Mouse (Mus musculus): ENCODE measurements at regions not wholly inside any gene's neighbourhood (a gene's known extent, or its start where the extent isn't known, plus 50 kb on each side); places are given as distances from the start of the nearest gene placed in this dataset.

DNA sequence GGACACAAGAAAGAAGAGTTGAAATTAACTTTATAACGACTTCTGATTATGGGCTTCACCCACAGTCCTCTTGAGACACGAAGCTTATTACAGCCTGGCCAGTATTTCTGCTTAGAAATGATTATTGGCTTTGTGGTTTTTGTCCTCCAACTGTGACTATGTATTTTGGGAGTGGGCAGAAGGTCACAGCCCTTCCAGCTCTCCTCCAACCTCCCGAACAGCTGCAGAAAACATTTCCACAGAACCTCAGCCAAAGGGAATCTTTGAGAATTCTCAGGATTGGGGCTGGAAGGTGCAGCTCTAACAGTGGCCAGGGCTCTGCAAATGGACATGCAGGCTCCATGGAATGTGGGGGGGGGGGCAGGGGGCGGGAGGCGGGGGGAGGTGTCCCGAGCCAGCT, 94.3 kb upstream of the Tmem260 start:
- WGBS: 67% methylated on average over 6 of the region's 6 CpGs
- no peaks in the 10 kb centered on the region for H3K9me3 ChIP-seq (ENCODE audit: control insufficient read depth, low read length)
- no peaks in the 10 kb centered on the region for H3K36me3 ChIP-seq (ENCODE audit: control insufficient read depth, insufficient read depth)
- H3K27ac ChIP-seq (ENCODE audit: low read length): no peak overlapping the region
- no peak overlapping the region for H3K4me3 ChIP-seq (replicated peaks; ENCODE audit: low read length)
- no peak for ATAC-seq
- H3K4me2 ChIP-seq (ENCODE audit: low read length): no peak overlapping the region
- no peak overlapping the region for H3K9ac ChIP-seq (replicated peaks; ENCODE audit: low read depth, low read length)
- no peaks in the 10 kb centered on the region for H3K27me3 ChIP-seq (replicated peaks; ENCODE audit: control insufficient read depth, insufficient read depth, low read length)
- peaks cover 7% of the 10 kb centered on the region for H3K4me1 ChIP-seq (replicated peaks; ENCODE audit: control insufficient read depth, insufficient read depth, low read length)

DNA sequence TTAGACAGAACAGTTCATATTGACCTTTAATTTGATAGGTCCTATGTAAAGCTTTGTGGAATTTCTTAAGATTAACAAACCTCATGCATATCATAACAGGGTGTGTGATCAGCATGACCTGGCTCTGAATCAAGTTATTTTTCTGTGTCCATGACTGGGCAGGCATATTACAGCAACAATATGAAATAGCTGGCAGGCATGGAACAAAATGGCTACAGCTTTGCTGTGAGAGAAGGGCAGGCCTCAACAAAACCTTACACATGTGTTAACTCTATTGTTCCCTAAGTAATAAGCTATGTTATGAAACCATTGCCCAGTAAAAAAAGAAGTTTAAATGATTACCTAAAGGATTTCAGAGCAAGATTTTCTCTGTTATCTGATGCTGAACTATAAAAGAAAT, 93.1 kb upstream of the Tmem260 start:
- no peak overlapping the region for H3K4me3 ChIP-seq (replicated peaks; ENCODE audit: low read length)
- no peak overlapping the region for H3K9ac ChIP-seq (replicated peaks; ENCODE audit: low read depth, low read length)
- H3K4me2 ChIP-seq (ENCODE audit: low read length): no peak overlapping the region
- H3K4me1 ChIP-seq (replicated peaks; ENCODE audit: control insufficient read depth, insufficient read depth, low read length): peaks cover 7% of the 10 kb centered on the region
- no peak overlapping the region for H3K27ac ChIP-seq (ENCODE audit: low read length)
- no peaks in the 10 kb centered on the region for H3K9me3 ChIP-seq (ENCODE audit: control insufficient read depth, low read length)
- H3K36me3 ChIP-seq (ENCODE audit: control insufficient read depth, insufficient read depth): no peaks in the 10 kb centered on the region
- H3K27me3 ChIP-seq (replicated peaks; ENCODE audit: control insufficient read depth, insufficient read depth, low read length): no peaks in the 10 kb centered on the region
- ATAC-seq: no peak

DNA sequence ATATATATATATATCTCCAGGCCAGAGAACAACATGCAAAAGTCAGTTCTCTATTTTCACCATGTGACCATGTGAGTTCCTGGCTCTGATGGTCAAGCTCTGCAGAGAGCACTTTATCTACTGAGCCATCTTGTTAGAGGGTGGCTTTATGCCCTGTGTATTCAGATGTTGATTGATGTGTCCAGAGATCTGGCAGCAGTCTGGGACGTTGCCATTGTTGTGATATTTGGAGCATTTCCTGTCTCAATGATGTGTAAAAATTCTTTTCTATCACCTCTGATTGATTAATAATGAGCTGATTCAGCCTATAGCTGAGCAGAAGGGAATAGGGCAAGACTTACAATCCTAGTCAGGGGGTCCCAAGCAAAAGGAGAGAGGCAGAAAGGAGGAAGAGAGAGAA, 91.7 kb upstream of the Tmem260 start:
- Histone ChIP-seq H3K4me1 (replicated peaks; ENCODE audit: control insufficient read depth, insufficient read depth, low read length) (peaks cover 5% of the 10 kb centered on the region), H3K9ac (replicated peaks; ENCODE audit: low read depth, low read length) (no peak overlapping the region), H3K9me3 (ENCODE audit: control insufficient read depth, low read length) (no peaks in the 10 kb centered on the region), H3K4me2 (ENCODE audit: low read length) (no peak overlapping the region), H3K4me3 (replicated peaks; ENCODE audit: low read length) (no peak overlapping the region), H3K36me3 (ENCODE audit: control insufficient read depth, insufficient read depth) (no peaks in the 10 kb centered on the region), H3K27ac (ENCODE audit: low read length) (no peak overlapping the region), H3K27me3 (replicated peaks; ENCODE audit: control insufficient read depth, insufficient read depth, low read length) (no peaks in the 10 kb centered on the region)
- ATAC-seq: no peak
- WGBS: 52% methylated on average over 1 of the region's 1 CpGs

DNA sequence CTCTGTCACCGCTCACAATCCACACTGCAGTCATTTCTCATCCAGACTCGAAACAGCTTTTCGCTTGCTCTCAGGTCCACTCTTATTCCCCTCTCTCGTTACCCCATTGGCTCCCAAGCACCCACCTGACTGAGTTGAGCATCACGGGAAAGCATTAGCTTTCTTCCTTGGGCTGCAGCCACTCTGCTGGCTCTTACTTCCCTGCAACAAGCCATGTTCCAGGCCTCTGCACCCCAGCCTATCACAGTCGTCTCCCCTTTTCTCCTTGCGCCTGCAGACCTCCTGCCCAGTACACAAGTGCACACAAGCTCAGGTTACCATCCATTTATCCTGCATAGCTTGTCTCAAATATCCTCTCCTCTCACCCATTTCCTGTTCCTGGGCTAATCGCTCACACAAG, 88.5 kb upstream of the Tmem260 start:
- no peaks in the 10 kb centered on the region for H3K9me3 ChIP-seq (ENCODE audit: control insufficient read depth, low read length)
- H3K4me2 ChIP-seq (ENCODE audit: low read length): no peak overlapping the region
- H3K27ac ChIP-seq (ENCODE audit: low read length): no peak overlapping the region
- H3K9ac ChIP-seq (replicated peaks; ENCODE audit: low read depth, low read length): no peak overlapping the region
- H3K27me3 ChIP-seq (replicated peaks; ENCODE audit: control insufficient read depth, insufficient read depth, low read length): no peaks in the 10 kb centered on the region
- H3K4me1 ChIP-seq (replicated peaks; ENCODE audit: control insufficient read depth, insufficient read depth, low read length): no peaks in the 10 kb centered on the region; the same call in 1 of the 2 replicates
- H3K36me3 ChIP-seq (ENCODE audit: control insufficient read depth, insufficient read depth): no peaks in the 10 kb centered on the region
- no peak for ATAC-seq
- H3K4me3 ChIP-seq (replicated peaks; ENCODE audit: low read length): no peak overlapping the region
- WGBS: 76% methylated on average over 8 of the region's 8 CpGs

DNA sequence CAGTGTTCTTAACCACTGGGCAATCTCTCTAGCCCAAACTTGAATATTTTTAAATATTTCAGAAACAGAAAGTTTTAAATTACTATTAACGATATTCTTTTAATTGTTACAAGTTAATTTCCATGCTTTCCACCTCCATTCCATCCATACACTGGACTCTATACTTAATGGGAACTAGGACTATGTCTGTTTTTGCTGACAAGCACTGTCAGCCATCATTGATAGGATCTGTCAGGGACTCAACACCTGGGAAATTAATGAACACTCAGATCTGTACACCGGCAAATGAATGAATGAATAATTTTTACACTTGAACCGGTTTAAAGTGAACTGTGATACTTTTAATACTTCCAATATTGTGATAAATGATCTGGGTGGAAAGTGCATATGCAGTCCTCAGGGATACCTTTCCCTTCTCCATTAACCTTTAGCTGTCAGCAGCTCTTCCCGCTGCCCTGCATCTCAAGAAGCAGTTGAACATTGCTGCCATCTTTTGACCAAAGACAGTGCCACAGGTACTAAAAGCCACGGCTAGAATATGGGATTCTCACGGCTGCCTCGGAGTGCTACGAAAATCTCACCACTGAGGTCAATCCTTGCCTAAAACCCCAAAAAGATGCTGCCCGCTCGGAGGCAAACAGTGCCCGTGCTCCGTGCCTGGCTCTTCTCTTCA, 87.3 kb upstream of the Tmem260 start:
- no peak overlapping the region for H3K9ac ChIP-seq (replicated peaks; ENCODE audit: low read depth, low read length)

DNA sequence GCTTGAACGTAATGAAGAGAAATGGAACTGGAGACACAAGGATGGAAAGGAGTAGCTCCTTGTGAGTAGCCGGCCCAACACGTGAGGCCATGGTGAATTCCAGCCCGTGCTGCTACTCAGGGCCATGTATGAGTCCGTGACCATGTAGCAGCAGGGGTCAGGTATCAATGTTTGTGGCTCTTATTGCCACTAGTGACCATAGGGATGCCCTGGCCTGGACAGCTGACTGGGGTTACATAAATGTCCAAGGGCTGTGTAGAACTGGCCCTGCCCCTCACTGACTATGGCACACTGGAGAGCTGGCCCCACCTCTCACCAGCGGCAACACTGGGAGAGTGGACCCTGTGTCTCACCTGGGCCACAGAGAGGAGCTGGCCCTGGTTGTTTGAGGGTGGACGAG, 84.1 kb upstream of the Tmem260 start:
- Histone ChIP-seq H3K36me3 (ENCODE audit: control insufficient read depth, insufficient read depth) (no peaks in the 10 kb centered on the region), H3K27ac (ENCODE audit: low read length) (no peak overlapping the region), H3K27me3 (replicated peaks; ENCODE audit: control insufficient read depth, insufficient read depth, low read length) (no peaks in the 10 kb centered on the region), H3K4me3 (replicated peaks; ENCODE audit: low read length) (no peak overlapping the region), H3K9me3 (ENCODE audit: control insufficient read depth, low read length) (no peaks in the 10 kb centered on the region), H3K4me1 (replicated peaks; ENCODE audit: control insufficient read depth, insufficient read depth, low read length) (no peaks in the 10 kb centered on the region; the same call in 1 of the 2 replicates), H3K9ac (replicated peaks; ENCODE audit: low read depth, low read length) (no peak overlapping the region), H3K4me2 (ENCODE audit: low read length) (no peak overlapping the region)
- 91% methylated on average over 7 of the region's 7 CpGs for WGBS
- no peak for ATAC-seq

More for the DNA sequence above, 87.3 kb upstream of the Tmem260 start:
- H3K36me3 ChIP-seq (ENCODE audit: control insufficient read depth, insufficient read depth): no peaks in the 10 kb centered on the region
- WGBS: 46% methylated on average over 12 of the region's 12 CpGs
- H3K4me2 ChIP-seq (ENCODE audit: low read length): no peak overlapping the region
- H3K27me3 ChIP-seq (replicated peaks; ENCODE audit: control insufficient read depth, insufficient read depth, low read length): no peaks in the 10 kb centered on the region
- H3K9me3 ChIP-seq (ENCODE audit: control insufficient read depth, low read length): no peaks in the 10 kb centered on the region
- no peak overlapping the region for H3K4me3 ChIP-seq (replicated peaks; ENCODE audit: low read length)
- ATAC-seq: peak; percentile 58
- H3K4me1 ChIP-seq (replicated peaks; ENCODE audit: control insufficient read depth, insufficient read depth, low read length): no peaks in the 10 kb centered on the region; the same call in 1 of the 2 replicates
- H3K27ac ChIP-seq (ENCODE audit: low read length): no peak overlapping the region

DNA sequence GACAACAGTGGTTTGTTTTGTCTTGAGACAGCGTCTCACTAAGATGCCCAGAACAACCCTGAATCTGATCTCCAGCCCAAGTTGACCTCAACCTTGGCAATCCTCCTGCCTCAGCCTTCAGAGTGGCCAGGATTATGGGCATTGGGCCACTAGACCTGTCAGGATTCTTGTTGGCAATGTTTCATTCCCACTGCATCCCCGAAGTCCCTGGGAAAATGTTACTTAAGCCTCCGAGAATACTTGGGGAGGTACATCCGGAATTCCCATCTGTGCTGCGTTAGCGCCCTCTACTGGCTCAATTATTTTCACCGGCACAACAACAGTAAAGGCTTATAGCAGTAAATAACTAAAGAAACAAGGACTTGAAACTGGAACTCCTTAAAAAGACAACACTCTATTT, 78.9 kb upstream of the Tmem260 start:
- H3K9me3 ChIP-seq (ENCODE audit: control insufficient read depth, low read length): no peaks in the 10 kb centered on the region
- peak; percentile 49; the same call in 1 of the 2 replicates for ATAC-seq
- no peaks in the 10 kb centered on the region for H3K36me3 ChIP-seq (ENCODE audit: control insufficient read depth, insufficient read depth)
- no peak overlapping the region for H3K4me3 ChIP-seq (replicated peaks; ENCODE audit: low read length)
- H3K4me1 ChIP-seq (replicated peaks; ENCODE audit: control insufficient read depth, insufficient read depth, low read length): no peaks in the 10 kb centered on the region
- H3K9ac ChIP-seq (replicated peaks; ENCODE audit: low read depth, low read length): no peak overlapping the region
- 13% methylated on average over 7 of the region's 7 CpGs for WGBS
- 0 out of 2 replicates have a peak, but pooled peaks cover 6% of the 10 kb centered on the region for H3K27me3 ChIP-seq (replicated peaks; ENCODE audit: control insufficient read depth, insufficient read depth, low read length)
- H3K27ac ChIP-seq (ENCODE audit: low read length): no peak overlapping the region
- H3K4me2 ChIP-seq (ENCODE audit: low read length): no peak overlapping the region

DNA sequence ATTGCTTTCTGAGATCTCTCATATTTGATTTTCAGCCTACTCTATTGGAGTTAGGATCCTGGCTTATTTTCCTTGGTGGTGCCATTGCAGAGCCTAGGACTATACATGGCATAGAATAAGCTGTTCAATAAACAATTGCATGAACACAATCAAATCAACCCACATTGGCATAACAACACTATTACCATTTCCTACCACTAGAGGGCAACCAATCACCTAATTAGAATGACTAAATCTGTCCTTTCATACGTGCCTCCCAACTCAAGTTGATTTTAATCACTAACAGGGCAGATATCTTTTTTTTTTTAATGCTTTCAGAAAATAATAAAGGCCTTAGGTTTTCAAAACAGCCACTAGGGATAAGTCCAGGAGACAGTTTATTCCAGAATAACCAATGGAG, 75.6 kb upstream of the Tmem260 start:
- no peaks in the 10 kb centered on the region for H3K9me3 ChIP-seq (ENCODE audit: control insufficient read depth, low read length)
- H3K27ac ChIP-seq (ENCODE audit: low read length): no peak overlapping the region
- no peaks in the 10 kb centered on the region for H3K4me1 ChIP-seq (replicated peaks; ENCODE audit: control insufficient read depth, insufficient read depth, low read length)
- no peaks in the 10 kb centered on the region for H3K36me3 ChIP-seq (ENCODE audit: control insufficient read depth, insufficient read depth)
- H3K9ac ChIP-seq (replicated peaks; ENCODE audit: low read depth, low read length): no peak overlapping the region
- 0% methylated on average over 1 of the region's 1 CpGs for WGBS
- H3K4me3 ChIP-seq (replicated peaks; ENCODE audit: low read length): no peak overlapping the region
- no peak overlapping the region for H3K4me2 ChIP-seq (ENCODE audit: low read length)
- 0 out of 2 replicates have a peak, but pooled peaks cover 6% of the 10 kb centered on the region for H3K27me3 ChIP-seq (replicated peaks; ENCODE audit: control insufficient read depth, insufficient read depth, low read length)
- peak; percentile 49 for ATAC-seq

DNA sequence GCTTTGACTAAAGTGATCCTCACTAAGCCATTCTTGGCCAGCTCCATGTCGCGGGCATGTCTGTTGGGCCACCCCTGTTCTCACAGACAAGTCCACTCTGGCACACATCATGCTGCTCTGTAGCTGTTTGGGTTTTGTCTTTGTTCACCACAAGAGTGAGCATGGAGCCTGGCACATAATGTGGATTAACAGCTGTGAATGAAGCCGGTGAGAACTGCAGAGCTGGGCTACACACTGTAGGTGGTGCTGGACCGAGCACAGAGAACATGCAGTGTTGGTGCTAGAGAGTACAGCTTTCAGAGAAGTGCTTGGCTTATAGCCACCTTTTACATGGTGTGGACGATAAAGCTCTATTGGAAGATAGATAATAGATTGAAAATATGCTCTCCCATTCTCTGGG, 74.2 kb upstream of the Tmem260 start:
- no peak overlapping the region for H3K27ac ChIP-seq (ENCODE audit: low read length)
- no peaks in the 10 kb centered on the region for H3K9me3 ChIP-seq (ENCODE audit: control insufficient read depth, low read length)
- no peak overlapping the region for H3K9ac ChIP-seq (replicated peaks; ENCODE audit: low read depth, low read length)
- H3K27me3 ChIP-seq (replicated peaks; ENCODE audit: control insufficient read depth, insufficient read depth, low read length): 0 out of 2 replicates have a peak, but pooled peaks cover 6% of the 10 kb centered on the region
- WGBS: 32% methylated on average over 5 of the region's 5 CpGs
- H3K4me3 ChIP-seq (replicated peaks; ENCODE audit: low read length): no peak overlapping the region
- no peaks in the 10 kb centered on the region for H3K36me3 ChIP-seq (ENCODE audit: control insufficient read depth, insufficient read depth)
- H3K4me2 ChIP-seq (ENCODE audit: low read length): no peak overlapping the region
- ATAC-seq: peak; percentile 81
- peaks cover 7% of the 10 kb centered on the region; the same call in 1 of the 2 replicates for H3K4me1 ChIP-seq (replicated peaks; ENCODE audit: control insufficient read depth, insufficient read depth, low read length)

DNA sequence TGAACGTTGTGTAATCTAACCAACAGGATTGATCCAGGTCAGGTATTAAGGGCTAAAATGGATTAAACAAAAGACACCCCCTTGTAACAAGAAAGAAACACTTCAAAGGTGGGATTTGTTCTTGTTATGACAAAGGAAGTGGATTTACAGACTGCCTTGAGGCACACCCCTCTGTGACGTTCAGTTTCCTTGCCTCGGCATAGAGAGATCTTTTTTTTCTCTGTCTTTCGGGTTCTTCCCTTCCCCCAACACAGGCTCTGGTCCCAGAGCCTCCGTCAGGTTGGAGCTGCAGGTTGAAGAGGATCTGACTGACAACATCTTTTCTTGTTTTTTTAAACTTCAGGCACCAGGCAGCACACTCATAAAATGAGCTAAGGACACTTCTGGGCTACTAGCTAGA, 69.8 kb upstream of the Tmem260 start:
- Histone ChIP-seq H3K9ac (replicated peaks; ENCODE audit: low read depth, low read length) (0 out of 2 replicates have a peak overlapping the region, but pooled peaks have one; percentile 11), H3K9me3 (ENCODE audit: control insufficient read depth, low read length) (no peaks in the 10 kb centered on the region), H3K4me1 (replicated peaks; ENCODE audit: control insufficient read depth, insufficient read depth, low read length) (peaks cover 7% of the 10 kb centered on the region; the same call in 1 of the 2 replicates), H3K36me3 (ENCODE audit: control insufficient read depth, insufficient read depth) (no peaks in the 10 kb centered on the region), H3K27ac (ENCODE audit: low read length) (no peak overlapping the region), H3K27me3 (replicated peaks; ENCODE audit: control insufficient read depth, insufficient read depth, low read length) (no peaks in the 10 kb centered on the region), H3K4me2 (ENCODE audit: low read length) (no peak overlapping the region), H3K4me3 (replicated peaks; ENCODE audit: low read length) (no peak overlapping the region)
- ATAC-seq: no peak
- WGBS: 14% methylated on average over 5 of the region's 5 CpGs

Measured in forebrain, embryonic 16.5 days (tissue).